Mouse (Mus musculus): ENCODE measurements at regions not wholly inside any gene's neighbourhood (a gene's known extent, or its start where the extent isn't known, plus 50 kb on each side); places are given as distances from the start of the nearest gene placed in this dataset.
A peak's percentile ranks its signal among the peaks of the same experiment; 100 is the strongest.

GRCm38 (mm10) chrX:14091661-14092060 is 119.3 kb upstream of the H2al1n start:
- DNase-seq = no peak

GRCm38 (mm10) chrX:14133571-14133970 is 77.4 kb upstream of the H2al1n start:
- DNase-seq = no peak

GRCm38 (mm10) chrX:14134600-14134999 is 76.3 kb upstream of the H2al1n start:
- no peak for DNase-seq

GRCm38 (mm10) chrX:14138481-14138880 is 72.5 kb upstream of the H2al1n start:
- peak; percentile 1 to 4 for DNase-seq
